Mouse (Mus musculus) spleen, adult 2 months (tissue): ENCODE results near the gene Mical2. TPM values are rescaled to one million over a fixed set of nuclear protein-coding genes. Genes with fewer than 3 reads are reported as not detected.

Experiments used
- DNase-seq, 2 experiments: peaks; one replicate each; pipeline versions ENCODE4 v3.0.0 to v3.0.0-alpha.2; 2012 to 2021; ENCODE audit warnings: low spot score in 2 of 2, low read depth in 1 of 2
- H3K27ac ChIP-seq: fragments of 200-500 bp; 2 replicates; pipeline ENCODE4 v1.5.1; 2012; ENCODE audit warnings: low read length, inconsistent platforms; ENCODE audit not compliant: insufficient read depth
- H3K27me3 ChIP-seq: fragments of 200-500 bp; 2 replicates; pipeline ENCODE4 v1.6.1; 2012; ENCODE audit warnings: mild to moderate bottlenecking, moderate library complexity, low read length, inconsistent platforms; ENCODE audit not compliant: control insufficient read depth, insufficient read depth
- H3K36me3 ChIP-seq: fragments of 200-500 bp; 2 replicates; pipeline ENCODE4 v1.6.1; 2012; ENCODE audit warnings: mild to moderate bottlenecking, low read length, inconsistent platforms; ENCODE audit not compliant: control insufficient read depth, insufficient read depth
- H3K4me1 ChIP-seq: fragments of 200-500 bp; 2 replicates; pipeline ENCODE4 v1.6.1; 2011; ENCODE audit warnings: inconsistent platforms; ENCODE audit not compliant: control insufficient read depth, insufficient read depth, insufficient read length
- H3K4me3 ChIP-seq: fragments of 200-500 bp; 2 replicates; pipeline ENCODE4 v1.5.1; 2011; ENCODE audit warnings: mild to moderate bottlenecking, inconsistent platforms; ENCODE audit not compliant: insufficient read depth, insufficient read length; ENCODE audit errors: extremely low read depth
- CTCF ChIP-seq: fragments of 200-500 bp; IDR thresholded peaks from 2 replicates; pipeline ENCODE4 v1.5.1; 2011; ENCODE audit warnings: mild to moderate bottlenecking, inconsistent platforms; ENCODE audit not compliant: insufficient read depth, insufficient read length, insufficient replicate concordance; ENCODE audit errors: extremely low read depth
- POLR2A ChIP-seq: fragments of 200-500 bp; IDR thresholded peaks from 2 replicates; pipeline ENCODE4 v1.6.1; 2011; ENCODE audit warnings: low read depth, low read length, inconsistent platforms
- WGBS: fragments of 180-500 bp; shearing (Covaris S2); methylation state at CpG from one replicate; pipeline ENCODE4 v1.1.7; 2018; 5-methylcytosine and 5-hydroxymethylcytosine counted together
- polyA plus RNA-seq: library from polyadenylated mRNA; depleted of rRNA; stranded (reverse); fragments of >200 nt; gene quantifications from 2 replicates; pipeline ENCODE4 v1.2.3, GENCODE M21; 2012

Gene Mical2
- polyA plus RNA-seq, 1 experiment, result 3.1 TPM

DNA sequence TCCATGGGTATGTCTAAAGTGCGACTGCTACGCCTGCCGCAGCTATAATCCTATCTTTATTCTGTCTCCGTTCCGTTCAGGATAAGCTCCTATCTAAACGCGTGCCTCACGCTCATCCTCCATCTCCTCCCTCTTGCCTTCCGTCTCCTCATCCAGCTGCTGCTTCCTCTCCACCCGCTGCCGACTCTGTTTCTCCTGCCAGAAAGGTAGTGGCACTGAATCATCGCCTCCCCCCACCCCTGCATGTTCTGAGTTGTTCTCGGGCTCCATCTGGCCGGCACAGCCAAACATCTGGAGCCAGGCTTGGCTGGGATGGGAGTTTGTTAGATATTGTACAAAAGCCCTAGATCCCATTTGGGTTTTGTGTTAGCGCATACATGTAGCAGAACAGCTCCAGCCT lies 111.1 kb downstream of the Mical2 start:
- no peaks in the 10 kb centered on the region for H3K36me3 ChIP-seq
- no peak for TF ChIP-seq POLR2A
- 95% methylated on average over 15 of the region's 15 CpGs for WGBS
- no peaks in the 10 kb centered on the region for H3K27me3 ChIP-seq
- DNase-seq, result no peak
- H3K4me1 ChIP-seq, result no peaks in the 10 kb centered on the region
- no peak overlapping the region for H3K27ac ChIP-seq
- H3K4me3 ChIP-seq, result no peak overlapping the region

GRCm38 (mm10) chr7:112337736-112338135 lies 112.1 kb downstream of the Mical2 start:
- no peaks in the 10 kb centered on the region for H3K27me3 ChIP-seq
- no peak overlapping the region for H3K4me3 ChIP-seq
- no peaks in the 10 kb centered on the region for H3K36me3 ChIP-seq
- no peak for DNase-seq
- 90% methylated on average over 5 of the region's 5 CpGs for WGBS
- H3K4me1 ChIP-seq, result no peaks in the 10 kb centered on the region
- no peak overlapping the region for H3K27ac ChIP-seq
- TF ChIP-seq POLR2A (no peak), CTCF (no peak)

- Histone ChIP-seq H3K4me3 (no peak overlapping the region), H3K4me1 (no peaks in the 10 kb centered on the region), H3K36me3 (no peaks in the 10 kb centered on the region), H3K27me3 (no peaks in the 10 kb centered on the region), H3K27ac (no peak overlapping the region)
- no peak for DNase-seq
- TF ChIP-seq POLR2A, result no peak
- no peak for TF ChIP-seq CTCF
- WGBS, result 13% methylated on average over 3 of the region's 3 CpGs
Observed at GRCm38 (mm10) chr7:112341052-112341451, 115.4 kb downstream of the Mical2 start.

GRCm38 (mm10) chr7:112345687-112346086 lies 120.0 kb downstream of the Mical2 start:
- no peaks in the 10 kb centered on the region for H3K36me3 ChIP-seq
- TF ChIP-seq CTCF (no peak), POLR2A (no peak)
- no peaks in the 10 kb centered on the region for H3K27me3 ChIP-seq
- no peaks in the 10 kb centered on the region for H3K4me1 ChIP-seq
- no peak for DNase-seq
- H3K4me3 ChIP-seq, result no peak overlapping the region
- H3K27ac ChIP-seq, result no peak overlapping the region
- 74% methylated on average over 1 of the region's 1 CpGs for WGBS

DNA sequence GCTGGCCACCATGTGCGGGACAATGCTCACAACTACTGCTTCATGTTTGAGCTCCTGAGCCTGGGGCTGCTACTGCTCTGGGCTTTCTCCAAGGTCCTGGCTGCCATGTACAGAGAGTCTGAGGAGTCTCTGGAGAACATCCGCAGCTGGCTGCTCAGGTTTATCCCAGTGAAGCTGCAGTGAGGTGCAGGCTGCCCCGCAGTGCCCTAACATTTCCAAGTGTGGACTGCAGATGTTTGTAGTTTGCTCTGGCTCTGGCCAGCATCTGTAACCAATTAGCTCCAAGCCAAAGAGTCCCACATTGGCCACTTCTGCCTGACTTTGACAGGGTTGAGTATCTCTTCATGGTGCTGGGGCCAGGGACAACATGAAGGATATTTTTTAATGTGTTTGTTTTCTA lies 125.9 kb downstream of the Mical2 start:
- Histone ChIP-seq H3K27me3 (no peaks in the 10 kb centered on the region), H3K27ac (no peak overlapping the region), H3K4me3 (no peak overlapping the region), H3K36me3 (no peaks in the 10 kb centered on the region), H3K4me1 (no peaks in the 10 kb centered on the region)
- TF ChIP-seq POLR2A, result no peak
- no peak for TF ChIP-seq CTCF
- no peak for DNase-seq
- WGBS, result 83% methylated on average over 3 of the region's 3 CpGs

GRCm38 (mm10) chr7:112352005-112352404 lies 126.3 kb downstream of the Mical2 start:
- H3K27ac ChIP-seq, result no peak overlapping the region
- no peak for DNase-seq
- 94% methylated on average over 4 of the region's 4 CpGs for WGBS
- H3K36me3 ChIP-seq, result no peaks in the 10 kb centered on the region
- TF ChIP-seq CTCF (no peak), POLR2A (no peak)
- no peak overlapping the region for H3K4me3 ChIP-seq
- H3K4me1 ChIP-seq, result no peaks in the 10 kb centered on the region
- H3K27me3 ChIP-seq, result no peaks in the 10 kb centered on the region

GRCm38 (mm10) chr7:112353011-112353410 lies 127.4 kb downstream of the Mical2 start:
- WGBS, result 82% methylated on average over 4 of the region's 4 CpGs
- no peaks in the 10 kb centered on the region for H3K36me3 ChIP-seq
- H3K4me1 ChIP-seq, result no peaks in the 10 kb centered on the region
- no peak overlapping the region for H3K27ac ChIP-seq
- no peaks in the 10 kb centered on the region for H3K27me3 ChIP-seq
- no peak for DNase-seq
- H3K4me3 ChIP-seq, result no peak overlapping the region
- no peak for TF ChIP-seq CTCF
- TF ChIP-seq POLR2A, result no peak
